Mouse (Mus musculus): ENCODE measurements around the gene Snx27. TPM values are rescaled to one million over a fixed set of nuclear protein-coding genes. Genes with fewer than 3 reads are reported as not detected.

Gene Snx27
- polyA plus RNA-seq, 1 experiment from 2014 or later = 27.4 TPM

DNA sequence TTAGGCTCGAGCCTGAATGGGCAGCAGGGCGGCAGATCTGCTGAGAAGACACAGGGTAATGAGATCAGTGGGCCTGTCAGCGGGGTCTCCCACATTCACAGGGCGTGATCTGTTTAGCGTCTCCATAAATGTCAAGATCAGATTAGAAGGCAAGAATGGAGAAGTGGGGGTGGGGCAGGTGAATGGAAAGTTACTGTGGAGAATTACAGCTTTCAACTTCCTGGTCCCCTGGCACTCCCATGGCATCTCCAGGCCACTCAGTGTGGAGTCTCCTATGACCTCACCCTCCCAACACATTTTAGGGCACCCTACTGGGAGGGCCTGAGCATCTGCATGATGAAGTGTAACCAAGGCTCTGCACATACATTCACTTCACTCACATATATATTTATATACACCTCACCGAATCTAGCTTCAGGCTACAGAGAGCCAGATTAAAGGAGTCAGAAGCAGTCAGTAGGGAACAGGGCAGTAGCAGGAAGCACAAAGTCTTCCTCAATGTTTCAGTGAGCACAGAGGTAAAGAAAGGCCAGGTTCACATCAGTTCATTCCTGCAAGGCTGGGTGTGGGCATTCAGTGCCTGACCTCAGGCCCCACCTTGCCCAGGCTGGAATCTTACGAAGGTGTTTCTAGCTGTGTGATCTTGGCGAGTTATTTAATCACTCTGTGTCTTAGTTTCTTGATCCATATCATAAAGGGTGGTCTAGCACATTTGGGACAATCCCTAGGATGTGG, 106.0 kb downstream of the Snx27 start:
- WGBS = 30% methylated on average over 8 of the region's 8 CpGs
- no peak overlapping the region for H3K4me3 ChIP-seq (ENCODE audit: low read length)
- no peak overlapping the region for H3K27ac ChIP-seq (ENCODE audit: low read length)
- no peaks in the 10 kb centered on the region; the same call in 1 of the 2 replicates for H3K27me3 ChIP-seq (replicated peaks; ENCODE audit: control insufficient read depth, insufficient read depth, low read length)
- H3K9me3 ChIP-seq (ENCODE audit: control insufficient read depth, low read length) = no peaks in the 10 kb centered on the region
- H3K36me3 ChIP-seq (ENCODE audit: control insufficient read depth, insufficient read depth, low read length) = no peaks in the 10 kb centered on the region
- peaks cover 10% of the 10 kb centered on the region; the same call in 1 of the 2 replicates for H3K4me1 ChIP-seq (ENCODE audit: control insufficient read depth, insufficient read depth, low read length)
- peak; percentile 35 for ATAC-seq
- H3K9ac ChIP-seq (ENCODE audit: low read depth, low read length) = no peak overlapping the region
- no peak overlapping the region for H3K4me2 ChIP-seq (ENCODE audit: low read depth, low read length)

DNA sequence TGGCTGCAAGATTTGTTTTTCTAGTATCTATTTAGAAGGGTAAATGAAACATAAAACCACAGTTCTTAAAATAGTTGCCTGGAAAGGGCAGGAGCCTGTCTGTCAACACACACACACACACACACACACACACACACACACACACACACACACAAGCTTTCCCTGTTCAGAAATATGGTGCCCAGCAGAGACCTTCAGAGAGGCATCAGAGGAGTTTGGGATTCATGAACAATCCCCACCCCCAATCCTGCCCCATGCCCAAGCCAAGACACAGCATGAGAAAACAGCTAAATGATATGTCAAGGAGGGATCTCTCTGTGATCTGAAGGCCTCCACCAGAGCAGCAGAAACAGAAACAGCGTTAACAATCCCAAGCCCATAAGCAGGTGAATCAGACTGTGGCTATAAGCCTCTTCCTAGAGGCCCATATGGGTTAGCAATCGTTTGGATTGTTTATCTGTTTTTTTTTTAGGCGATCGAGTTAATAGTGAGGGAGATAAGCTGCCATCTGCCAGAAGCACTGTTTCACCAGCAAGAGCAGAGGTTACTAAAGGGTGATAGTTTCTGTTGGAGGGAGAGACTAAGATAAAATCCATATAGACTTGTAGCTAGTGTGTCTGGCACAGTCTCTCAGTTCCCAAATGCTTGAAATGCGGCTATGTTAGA, 108.8 kb downstream of the Snx27 start:
- no peaks in the 10 kb centered on the region for H3K36me3 ChIP-seq (ENCODE audit: control insufficient read depth, insufficient read depth, low read length)
- ATAC-seq = no peak
- peaks cover 10% of the 10 kb centered on the region; the same call in 1 of the 2 replicates for H3K4me1 ChIP-seq (ENCODE audit: control insufficient read depth, insufficient read depth, low read length)
- H3K9ac ChIP-seq (ENCODE audit: low read depth, low read length) = no peak overlapping the region
- 46% methylated on average over 5 of the region's 5 CpGs for WGBS
- no peaks in the 10 kb centered on the region; the same call in 1 of the 2 replicates for H3K27me3 ChIP-seq (replicated peaks; ENCODE audit: control insufficient read depth, insufficient read depth, low read length)
- H3K4me2 ChIP-seq (ENCODE audit: low read depth, low read length) = no peak overlapping the region
- H3K4me3 ChIP-seq (ENCODE audit: low read length) = no peak overlapping the region
- H3K9me3 ChIP-seq (ENCODE audit: control insufficient read depth, low read length) = no peaks in the 10 kb centered on the region
- H3K27ac ChIP-seq (ENCODE audit: low read length) = no peak overlapping the region

DNA sequence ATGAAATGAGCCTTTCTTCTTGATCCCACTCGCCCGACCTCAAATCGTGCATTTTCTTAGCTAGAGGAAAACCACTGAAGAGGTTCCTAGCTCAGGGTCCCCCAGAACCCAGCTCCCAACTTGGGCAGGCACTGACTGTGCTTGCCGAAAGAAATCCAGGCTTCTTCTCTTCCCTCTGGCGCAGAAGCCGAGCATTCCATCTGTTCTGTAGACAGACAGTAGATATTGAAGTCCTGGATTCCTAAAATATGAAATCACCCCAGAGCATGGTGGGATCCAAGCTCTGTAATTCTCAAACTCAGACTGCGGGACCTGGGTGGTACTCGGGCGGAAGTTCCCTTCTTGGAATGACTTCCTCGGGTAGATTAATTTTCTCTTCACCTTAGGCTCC, 109.4 kb downstream of the Snx27 start:
- no peaks in the 10 kb centered on the region for H3K9me3 ChIP-seq (ENCODE audit: control insufficient read depth, low read length)
- H3K4me1 ChIP-seq (ENCODE audit: control insufficient read depth, insufficient read depth, low read length) = peaks cover 10% of the 10 kb centered on the region; the same call in 1 of the 2 replicates
- H3K4me2 ChIP-seq (ENCODE audit: low read depth, low read length) = peak overlapping the region; percentile 49; the same call in 1 of the 2 replicates
- H3K27me3 ChIP-seq (replicated peaks; ENCODE audit: control insufficient read depth, insufficient read depth, low read length) = no peaks in the 10 kb centered on the region
- H3K27ac ChIP-seq (ENCODE audit: low read length) = peak overlapping the region; percentile 63
- H3K36me3 ChIP-seq (ENCODE audit: control insufficient read depth, insufficient read depth, low read length) = no peaks in the 10 kb centered on the region
- peak; percentile 23; the same call in 1 of the 2 replicates for ATAC-seq
- 39% methylated on average over 10 of the region's 10 CpGs for WGBS
- H3K4me3 ChIP-seq (ENCODE audit: low read length) = no peak overlapping the region
- no peak overlapping the region for H3K9ac ChIP-seq (ENCODE audit: low read depth, low read length)

DNA sequence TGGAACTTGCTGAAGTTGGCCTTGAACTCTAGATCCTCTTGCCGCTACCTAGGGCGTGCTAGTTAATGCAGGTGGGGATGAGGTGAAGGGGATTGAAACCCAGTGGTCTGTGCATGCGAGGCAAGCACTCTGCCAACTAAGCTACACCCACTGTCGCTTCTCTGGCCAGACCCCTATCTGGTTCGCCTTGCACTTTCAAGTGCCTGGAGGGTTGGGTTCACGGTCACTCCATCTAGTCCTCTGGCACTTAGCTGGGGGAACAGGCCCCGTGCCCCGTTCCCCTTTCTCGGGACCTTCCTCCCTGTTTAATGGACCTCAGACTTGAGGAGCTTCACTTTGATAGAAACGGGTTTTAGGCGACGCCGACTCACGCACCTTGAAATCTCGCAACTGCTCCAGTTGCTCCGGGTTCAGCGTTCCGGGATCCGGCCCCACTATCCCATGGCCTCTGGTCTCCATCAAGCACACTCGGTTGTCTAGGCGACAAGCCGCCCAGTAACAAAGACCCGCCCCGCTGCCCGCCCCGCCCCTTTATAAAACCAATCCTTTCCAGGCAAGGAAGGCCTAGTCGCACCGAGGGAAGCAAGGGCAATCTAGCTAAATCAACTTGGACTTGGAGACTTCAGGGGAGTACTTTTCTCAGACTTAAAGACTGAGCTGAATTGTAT, 109.9 kb downstream of the Snx27 start:
- 0 out of 2 replicates have a peak overlapping the region, but pooled peaks have one; percentile 30 for H3K9ac ChIP-seq (ENCODE audit: low read depth, low read length)
- H3K27me3 ChIP-seq (replicated peaks; ENCODE audit: control insufficient read depth, insufficient read depth, low read length) = no peaks in the 10 kb centered on the region
- H3K4me1 ChIP-seq (ENCODE audit: control insufficient read depth, insufficient read depth, low read length) = peaks cover 10% of the 10 kb centered on the region; the same call in 1 of the 2 replicates
- H3K9me3 ChIP-seq (ENCODE audit: control insufficient read depth, low read length) = no peaks in the 10 kb centered on the region
- H3K36me3 ChIP-seq (ENCODE audit: control insufficient read depth, insufficient read depth, low read length) = no peaks in the 10 kb centered on the region
- peak overlapping the region; percentile 49 for H3K4me2 ChIP-seq (ENCODE audit: low read depth, low read length)
- H3K27ac ChIP-seq (ENCODE audit: low read length) = peak overlapping the region; percentile 63
- peak overlapping the region; percentile 27 for H3K4me3 ChIP-seq (ENCODE audit: low read length)
- WGBS = 13% methylated on average over 28 of the region's 28 CpGs
- ATAC-seq = peak; percentile 86

DNA sequence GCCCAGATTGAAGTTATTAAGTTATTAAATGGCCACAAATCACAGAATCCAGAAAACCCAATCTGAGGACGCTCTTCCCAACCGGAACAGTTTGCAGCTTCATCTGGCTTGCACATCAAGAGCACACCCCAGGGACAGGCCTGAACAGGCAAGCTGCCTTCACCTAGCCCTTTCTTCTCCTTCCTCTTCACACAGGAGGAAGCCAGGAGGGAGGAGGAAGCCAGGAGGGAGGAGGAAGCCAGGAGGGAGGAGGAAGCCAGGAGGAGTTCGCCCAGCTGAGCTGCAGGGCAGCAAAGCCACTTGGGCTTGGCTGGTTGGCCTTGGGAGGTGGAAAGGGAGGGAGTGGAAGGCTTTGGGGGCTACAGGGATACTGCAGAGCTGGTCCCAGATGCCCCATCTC, 113.6 kb downstream of the Snx27 start:
- H3K27me3 ChIP-seq (replicated peaks; ENCODE audit: control insufficient read depth, insufficient read depth, low read length) = no peaks in the 10 kb centered on the region
- H3K36me3 ChIP-seq (ENCODE audit: control insufficient read depth, insufficient read depth, low read length) = no peaks in the 10 kb centered on the region
- no peak for ATAC-seq
- no peak overlapping the region for H3K9ac ChIP-seq (ENCODE audit: low read depth, low read length)
- H3K4me2 ChIP-seq (ENCODE audit: low read depth, low read length) = no peak overlapping the region
- H3K4me1 ChIP-seq (ENCODE audit: control insufficient read depth, insufficient read depth, low read length) = peaks cover 8% of the 10 kb centered on the region; the same call in 1 of the 2 replicates
- H3K4me3 ChIP-seq (ENCODE audit: low read length) = no peak overlapping the region
- no peaks in the 10 kb centered on the region for H3K9me3 ChIP-seq (ENCODE audit: control insufficient read depth, low read length)
- 57% methylated on average over 3 of the region's 3 CpGs for WGBS
- H3K27ac ChIP-seq (ENCODE audit: low read length) = no peak overlapping the region

DNA sequence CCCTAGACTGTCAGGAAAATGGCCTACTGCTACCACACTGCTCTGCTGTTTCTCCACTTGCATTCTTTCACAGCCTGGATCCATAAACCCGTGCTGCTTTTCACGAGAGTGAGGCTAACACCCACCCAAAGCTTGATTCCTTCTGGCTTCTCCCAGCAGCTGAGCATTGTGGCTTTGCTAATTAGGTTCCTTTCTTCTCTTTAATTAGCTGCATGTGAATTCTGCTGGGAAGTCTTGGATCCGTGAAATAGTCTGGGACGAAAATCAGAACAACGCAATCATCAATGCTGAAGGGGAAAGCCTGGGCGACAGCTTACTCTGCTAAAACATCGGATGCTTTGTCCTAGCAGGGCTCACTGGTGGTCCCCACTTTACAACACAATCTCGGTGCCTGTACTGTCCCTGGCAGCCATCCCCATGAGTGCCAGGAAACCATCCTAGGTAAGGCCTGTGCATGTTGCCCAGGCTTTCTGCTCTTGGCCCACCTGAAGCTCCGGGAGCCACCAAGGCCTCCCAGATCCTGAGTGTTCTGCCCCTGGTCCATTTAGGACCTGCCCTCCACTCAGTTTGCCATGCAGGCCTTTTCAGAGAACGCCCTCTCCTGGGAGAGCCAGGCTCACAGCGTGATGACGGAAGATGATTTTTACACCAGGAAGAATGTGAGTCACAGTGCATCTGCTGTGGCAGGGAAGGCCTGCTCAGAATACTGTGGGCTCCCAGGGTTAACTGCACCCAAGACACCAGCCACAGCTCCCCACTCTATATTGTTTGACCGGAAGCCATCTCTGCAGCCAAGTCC, 116.7 kb downstream of the Snx27 start:
- Histone ChIP-seq H3K4me3 (ENCODE audit: low read length) (no peak overlapping the region), H3K27ac (ENCODE audit: low read length) (no peak overlapping the region), H3K9ac (ENCODE audit: low read depth, low read length) (no peak overlapping the region), H3K4me2 (ENCODE audit: low read depth, low read length) (no peak overlapping the region), H3K4me1 (ENCODE audit: control insufficient read depth, insufficient read depth, low read length) (no peaks in the 10 kb centered on the region), H3K27me3 (replicated peaks; ENCODE audit: control insufficient read depth, insufficient read depth, low read length) (no peaks in the 10 kb centered on the region), H3K36me3 (ENCODE audit: control insufficient read depth, insufficient read depth, low read length) (no peaks in the 10 kb centered on the region), H3K9me3 (ENCODE audit: control insufficient read depth, low read length) (no peaks in the 10 kb centered on the region)
- ATAC-seq = no peak
- 75% methylated on average over 13 of the region's 13 CpGs for WGBS

DNA sequence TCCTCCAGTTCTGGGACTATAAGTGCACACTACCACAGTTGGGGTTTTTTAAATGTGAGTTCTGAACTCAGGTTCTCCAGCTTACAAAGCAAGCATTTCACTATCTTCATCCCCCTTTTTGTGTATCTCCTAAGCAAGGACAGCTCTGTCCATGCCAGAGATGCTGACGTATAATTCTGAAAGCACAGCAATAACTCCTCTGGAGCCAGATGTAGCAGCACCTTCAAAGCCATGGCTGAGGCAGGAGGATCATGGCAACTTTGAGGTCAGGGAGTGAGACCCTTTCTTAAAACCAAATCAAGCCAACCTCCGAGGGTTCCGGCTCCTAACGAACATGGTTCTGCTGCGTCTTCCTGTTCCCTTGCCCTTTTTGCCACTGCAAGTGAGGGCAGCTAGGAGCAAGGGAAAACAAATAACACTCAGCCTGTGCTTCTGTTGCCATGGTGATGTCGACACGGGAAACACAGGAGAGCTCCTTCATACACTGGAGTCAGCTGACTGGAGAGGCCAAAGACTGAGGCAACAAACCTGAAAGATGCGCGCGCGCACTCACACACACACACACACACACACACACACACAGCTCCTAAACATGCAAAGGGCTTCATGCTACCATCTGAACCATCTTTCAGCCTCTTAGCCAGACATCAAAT, 118.5 kb downstream of the Snx27 start:
- Histone ChIP-seq H3K4me1 (ENCODE audit: control insufficient read depth, insufficient read depth, low read length) (no peaks in the 10 kb centered on the region), H3K9me3 (ENCODE audit: control insufficient read depth, low read length) (no peaks in the 10 kb centered on the region), H3K27ac (ENCODE audit: low read length) (no peak overlapping the region), H3K36me3 (ENCODE audit: control insufficient read depth, insufficient read depth, low read length) (no peaks in the 10 kb centered on the region), H3K4me3 (ENCODE audit: low read length) (no peak overlapping the region), H3K27me3 (replicated peaks; ENCODE audit: control insufficient read depth, insufficient read depth, low read length) (no peaks in the 10 kb centered on the region), H3K9ac (ENCODE audit: low read depth, low read length) (no peak overlapping the region), H3K4me2 (ENCODE audit: low read depth, low read length) (no peak overlapping the region)
- ATAC-seq = no peak
- WGBS = 51% methylated on average over 11 of the region's 11 CpGs

DNA sequence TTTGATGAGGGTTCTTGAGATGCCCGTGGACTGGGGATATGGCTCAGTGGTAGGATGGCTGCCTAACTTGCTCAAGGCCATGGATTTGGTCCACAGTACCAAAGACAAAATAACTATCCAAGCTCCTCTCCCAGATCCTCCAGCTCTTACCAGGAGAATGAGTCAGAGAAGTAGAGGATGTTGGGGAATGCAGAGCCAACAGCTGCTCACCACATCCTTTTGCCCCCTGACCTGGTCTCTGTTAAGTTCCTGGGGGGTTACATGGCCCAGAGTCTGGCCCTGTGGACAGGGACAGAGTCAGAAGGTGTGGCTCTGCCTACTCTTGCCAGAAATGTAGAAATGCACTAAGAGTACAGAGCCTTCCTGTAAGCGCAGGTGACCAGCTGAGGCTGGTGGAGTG, 122.7 kb downstream of the Snx27 start:
- H3K4me2 ChIP-seq (ENCODE audit: low read depth, low read length) = no peak overlapping the region
- no peak overlapping the region for H3K27ac ChIP-seq (ENCODE audit: low read length)
- whole genome bisulfite sequencing = 93% methylated on average over 2 of the region's 2 CpGs
- ATAC-seq = no peak
- H3K4me3 ChIP-seq (ENCODE audit: low read length) = no peak overlapping the region
- H3K9ac ChIP-seq (ENCODE audit: low read depth, low read length) = no peak overlapping the region
- 0 out of 2 replicates have a peak, but pooled peaks cover 3% of the 10 kb centered on the region for H3K4me1 ChIP-seq (ENCODE audit: control insufficient read depth, insufficient read depth, low read length)
- no peaks in the 10 kb centered on the region for H3K27me3 ChIP-seq (replicated peaks; ENCODE audit: control insufficient read depth, insufficient read depth, low read length)
- H3K36me3 ChIP-seq (ENCODE audit: control insufficient read depth, insufficient read depth, low read length) = no peaks in the 10 kb centered on the region
- H3K9me3 ChIP-seq (ENCODE audit: control insufficient read depth, low read length) = no peaks in the 10 kb centered on the region
